Mouse (Mus musculus) liver, adult 2 months (tissue): ENCODE results near the gene Susd1. TPM values are rescaled to one million over a fixed set of nuclear protein-coding genes. Genes with fewer than 3 reads are reported as not detected.

ENCODE experiments used
- DNase-seq: peaks from one replicate; pipeline ENCODE4 v3.0.0-alpha.2; 2011; ENCODE audit warnings: low read depth, low spot score; ENCODE audit errors: extremely low read depth
- H3K27ac ChIP-seq: fragments of 200-500 bp; replicated peaks from 2 replicates; pipeline ENCODE4 v1.5.1; 2012; ENCODE audit warnings: low read depth, mild to moderate bottlenecking, control low read depth, inconsistent platforms, low read length; ENCODE audit not compliant: insufficient read depth
- H3K27me3 ChIP-seq: fragments of 200-500 bp; 2 replicates; pipeline ENCODE4 v1.6.1; 2012; ENCODE audit warnings: mild to moderate bottlenecking, moderate library complexity, low read length, inconsistent platforms; ENCODE audit not compliant: control insufficient read depth, insufficient read depth
- H3K36me3 ChIP-seq: fragments of 200-500 bp; 2 replicates; pipeline ENCODE4 v1.6.1; 2012; ENCODE audit warnings: low read length, inconsistent platforms; ENCODE audit not compliant: control insufficient read depth, insufficient read depth
- H3K4me1 ChIP-seq: fragments of 200-500 bp; 2 replicates; pipeline ENCODE4 v1.6.1; 2011; ENCODE audit warnings: low read length; ENCODE audit not compliant: control insufficient read depth, insufficient read depth
- H3K4me3 ChIP-seq: fragments of 200-500 bp; 2 replicates; pipeline ENCODE4 v1.5.1; 2011; ENCODE audit warnings: low read depth, mild to moderate bottlenecking, control low read depth, low read length, moderate library complexity; ENCODE audit not compliant: insufficient read depth
- H3K79me2 ChIP-seq: fragments of 200-500 bp; 2 replicates; pipeline ENCODE4 v1.6.1; 2012; ENCODE audit warnings: inconsistent platforms, mild to moderate bottlenecking, low read length, moderate library complexity; ENCODE audit not compliant: control insufficient read depth, insufficient read depth
- H3K9ac ChIP-seq: fragments of 200-500 bp; 2 replicates; pipeline ENCODE4 v1.6.1; 2012; ENCODE audit warnings: low read depth, mild to moderate bottlenecking, control low read depth, inconsistent platforms, low read length
- CTCF ChIP-seq: fragments of 200-500 bp; IDR thresholded peaks from 2 replicates; pipeline ENCODE4 v1.5.1; 2011; ENCODE audit warnings: low read depth, low read length, control low read depth
- POLR2A ChIP-seq: fragments of 200-500 bp; IDR thresholded peaks from 2 replicates; pipeline ENCODE4 v1.6.1; 2011; ENCODE audit warnings: low read length, control low read depth; ENCODE audit not compliant: insufficient read depth; ENCODE audit errors: extremely low read depth
- WGBS: fragments of 180-500 bp; shearing (Covaris S2); methylation state at CpG from one replicate; pipeline ENCODE4 v1.1.7; 2018; 5-methylcytosine and 5-hydroxymethylcytosine counted together
- polyA plus RNA-seq: library from polyadenylated mRNA; depleted of rRNA; stranded (reverse); fragments of >200 nt; gene quantifications from 2 replicates; pipeline ENCODE4 v1.2.3, GENCODE M21; 2012
- total RNA-seq: library from RNA; depleted of rRNA; stranded (reverse); fragments of >200 nt; gene quantifications from 2 replicates; pipeline ENCODE4 v1.2.3, GENCODE M21; 2014

The Susd1 gene
- total and polyA plus RNA-seq, 2 experiments: 5.5 to 9.7 TPM

- TF ChIP-seq CTCF: no peak
- TF ChIP-seq POLR2A: no peak
- 89% methylated on average over 4 of the region's 4 CpGs for WGBS
- H3K36me3 ChIP-seq: no peaks in the 10 kb centered on the region
- no peak overlapping the region for H3K9ac ChIP-seq
- H3K79me2 ChIP-seq: no peaks in the 10 kb centered on the region
- no peaks in the 10 kb centered on the region for H3K27me3 ChIP-seq
- no peak for DNase-seq
- no peak overlapping the region for H3K4me3 ChIP-seq
- H3K4me1 ChIP-seq: peaks cover 11% of the 10 kb centered on the region
- H3K27ac ChIP-seq: no peak overlapping the region
Observed at GRCm38 (mm10) chr4:59444085-59444484, 5.7 kb upstream of the Susd1 start.

GRCm38 (mm10) chr4:59441265-59441664 lies 2.8 kb upstream of the Susd1 start:
- TF ChIP-seq POLR2A (no peak), CTCF (no peak)
- Histone ChIP-seq H3K9ac (no peak overlapping the region), H3K4me1 (peaks cover 13% of the 10 kb centered on the region), H3K27ac (peak overlapping the region; percentile 95), H3K36me3 (no peaks in the 10 kb centered on the region), H3K4me3 (no peak overlapping the region), H3K79me2 (no peaks in the 10 kb centered on the region), H3K27me3 (no peaks in the 10 kb centered on the region)
- DNase-seq: peak; percentile 32
- WGBS: 82% methylated on average over 1 of the region's 1 CpGs

GRCm38 (mm10) chr4:59439960-59440359 lies 1.5 kb upstream of the Susd1 start:
- peak overlapping the region; percentile 95 for H3K27ac ChIP-seq
- 9% methylated on average over 2 of the region's 2 CpGs for WGBS
- DNase-seq: peak; percentile 100

GRCm38 (mm10) chr4:59439041-59439440 lies 608 bp upstream of the Susd1 start:
- Histone ChIP-seq H3K79me2 (no peaks in the 10 kb centered on the region; the same call in 1 of the 2 replicates), H3K27ac (peak overlapping the region; percentile 79), H3K36me3 (no peaks in the 10 kb centered on the region), H3K27me3 (no peaks in the 10 kb centered on the region), H3K4me1 (peaks cover 13% of the 10 kb centered on the region), H3K9ac (peak overlapping the region; percentile 81), H3K4me3 (peak overlapping the region; percentile 65)
- TF ChIP-seq POLR2A: no peak
- TF ChIP-seq CTCF: no peak
- no peak for DNase-seq
- 17% methylated on average over 5 of the region's 5 CpGs for whole genome bisulfite sequencing

More at GRCm38 (mm10) chr4:59439960-59440359, 1.5 kb upstream of the Susd1 start:
- Histone ChIP-seq H3K79me2 (no peaks in the 10 kb centered on the region), H3K9ac (peak overlapping the region; percentile 52; the same call in 1 of the 2 replicates), H3K4me1 (peaks cover 13% of the 10 kb centered on the region), H3K4me3 (no peak overlapping the region), H3K36me3 (no peaks in the 10 kb centered on the region), H3K27me3 (no peaks in the 10 kb centered on the region)
- TF ChIP-seq POLR2A: no peak
- TF ChIP-seq CTCF: no peak

GRCm38 (mm10) chr4:59435951-59436350 lies 2.5 kb downstream of the Susd1 start:
- no peak overlapping the region for H3K9ac ChIP-seq
- WGBS: 87% methylated on average over 4 of the region's 4 CpGs
- no peak for DNase-seq
- TF ChIP-seq POLR2A (no peak), CTCF (no peak)
- H3K79me2 ChIP-seq: no peaks in the 10 kb centered on the region; the same call in 1 of the 2 replicates
- no peak overlapping the region for H3K27ac ChIP-seq
- H3K4me1 ChIP-seq: peaks cover 11% of the 10 kb centered on the region
- no peaks in the 10 kb centered on the region for H3K27me3 ChIP-seq
- no peaks in the 10 kb centered on the region for H3K36me3 ChIP-seq
- no peak overlapping the region for H3K4me3 ChIP-seq

GRCm38 (mm10) chr4:59434039-59434438 lies 4.4 kb downstream of the Susd1 start:
- Histone ChIP-seq H3K27me3 (no peaks in the 10 kb centered on the region), H3K4me3 (no peak overlapping the region), H3K27ac (no peak overlapping the region), H3K79me2 (no peaks in the 10 kb centered on the region; the same call in 1 of the 2 replicates), H3K9ac (no peak overlapping the region), H3K36me3 (no peaks in the 10 kb centered on the region), H3K4me1 (peaks cover 2% of the 10 kb centered on the region; the same call in 1 of the 2 replicates)
- TF ChIP-seq CTCF (no peak), POLR2A (no peak)
- 91% methylated on average over 3 of the region's 3 CpGs for WGBS
- no peak for DNase-seq
